Mouse (Mus musculus): ENCODE measurements at regions not wholly inside any gene's neighbourhood (a gene's known extent, or its start where the extent isn't known, plus 50 kb on each side); places are given as distances from the start of the nearest gene placed in this dataset.

DNA sequence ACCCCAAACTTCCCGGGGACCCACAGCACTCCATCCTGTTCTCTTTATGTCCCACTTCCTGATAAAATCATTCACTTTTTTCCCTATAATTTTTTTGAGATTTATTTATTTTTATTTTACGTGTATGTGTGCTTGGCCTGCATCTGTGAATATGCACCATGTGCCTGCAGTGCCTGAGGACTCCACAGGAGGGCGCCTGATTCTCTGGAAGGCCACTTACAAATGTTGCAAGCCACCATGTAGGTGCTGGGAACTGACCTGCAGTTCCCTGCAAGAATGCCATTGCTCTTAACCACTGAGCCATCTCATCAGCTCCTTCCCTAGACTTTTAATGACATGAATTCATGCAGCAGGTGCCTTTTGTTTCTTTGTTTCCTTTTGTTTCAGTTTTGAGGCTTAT, 134.9 kb upstream of the Zfp64 start:
- no peaks in the 10 kb centered on the region for H3K27me3 ChIP-seq (ENCODE audit: control insufficient read depth, insufficient read depth, low read depth, low read length)
- no peak overlapping the region for H3K4me3 ChIP-seq (ENCODE audit: low read depth, low read length)
- no peak overlapping the region for H3K4me2 ChIP-seq (ENCODE audit: low read depth, low read length)
- H3K36me3 ChIP-seq (ENCODE audit: control insufficient read depth, insufficient read depth) = no peaks in the 10 kb centered on the region
- H3K4me1 ChIP-seq (ENCODE audit: control insufficient read depth, low read depth, low read length) = no peaks in the 10 kb centered on the region
- no peak overlapping the region for H3K9ac ChIP-seq (ENCODE audit: low read depth, low read length)
- no peak for ATAC-seq (ENCODE audit: low read depth)
- H3K27ac ChIP-seq (ENCODE audit: low read length) = no peak overlapping the region
- 58% methylated on average over 3 of the region's 3 CpGs for WGBS (ENCODE audit: insufficient replicate concordance)
- H3K9me3 ChIP-seq (replicated peaks; ENCODE audit: control insufficient read depth, low read length) = no peaks in the 10 kb centered on the region

GRCm38 (mm10) chr2:169088870-169089484, 133.6 kb upstream of the Zfp64 start:
- no peaks in the 10 kb centered on the region for H3K9me3 ChIP-seq (replicated peaks; ENCODE audit: control insufficient read depth, low read length)
- 26% methylated on average over 16 of the region's 16 CpGs for WGBS (ENCODE audit: insufficient replicate concordance)
- no peak overlapping the region for H3K4me3 ChIP-seq (ENCODE audit: low read depth, low read length)
- no peaks in the 10 kb centered on the region for H3K4me1 ChIP-seq (ENCODE audit: control insufficient read depth, low read depth, low read length)
- peak; percentile 35; the same call in 1 of the 2 replicates for ATAC-seq (ENCODE audit: low read depth)
- no peak overlapping the region for H3K9ac ChIP-seq (ENCODE audit: low read depth, low read length)
- H3K4me2 ChIP-seq (ENCODE audit: low read depth, low read length) = no peak overlapping the region
- no peaks in the 10 kb centered on the region for H3K36me3 ChIP-seq (ENCODE audit: control insufficient read depth, insufficient read depth)
- H3K27ac ChIP-seq (ENCODE audit: low read length) = no peak overlapping the region
- H3K27me3 ChIP-seq (ENCODE audit: control insufficient read depth, insufficient read depth, low read depth, low read length) = no peaks in the 10 kb centered on the region

GRCm38 (mm10) chr2:169088301-169088700, 132.9 kb upstream of the Zfp64 start:
- H3K9me3 ChIP-seq (replicated peaks; ENCODE audit: control insufficient read depth, low read length) = no peaks in the 10 kb centered on the region
- no peak for ATAC-seq (ENCODE audit: low read depth)
- H3K4me2 ChIP-seq (ENCODE audit: low read depth, low read length) = no peak overlapping the region
- H3K27ac ChIP-seq (ENCODE audit: low read length) = no peak overlapping the region
- no peaks in the 10 kb centered on the region for H3K4me1 ChIP-seq (ENCODE audit: control insufficient read depth, low read depth, low read length)
- H3K36me3 ChIP-seq (ENCODE audit: control insufficient read depth, insufficient read depth) = no peaks in the 10 kb centered on the region
- no peaks in the 10 kb centered on the region for H3K27me3 ChIP-seq (ENCODE audit: control insufficient read depth, insufficient read depth, low read depth, low read length)
- H3K9ac ChIP-seq (ENCODE audit: low read depth, low read length) = no peak overlapping the region
- no peak overlapping the region for H3K4me3 ChIP-seq (ENCODE audit: low read depth, low read length)
- WGBS (ENCODE audit: insufficient replicate concordance) = 67% methylated on average over 10 of the region's 10 CpGs

DNA sequence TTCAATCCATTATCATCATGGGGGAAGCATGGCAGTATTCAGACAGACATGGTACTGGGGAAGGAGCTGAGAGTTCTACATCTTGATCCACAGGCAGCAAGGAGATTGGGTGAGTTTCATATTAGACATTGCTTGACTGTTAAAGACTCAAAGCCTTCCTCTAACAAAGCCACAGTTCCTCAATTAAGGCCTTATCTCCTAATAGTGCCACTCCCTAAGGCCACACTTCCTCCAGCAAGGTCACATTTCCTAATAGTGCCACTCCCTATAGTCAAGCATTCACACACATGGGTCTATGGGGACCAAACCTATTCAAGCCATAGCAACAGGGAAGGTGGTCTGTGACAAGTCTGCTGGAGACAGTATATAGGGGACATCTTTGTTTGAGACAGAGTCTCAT, 115.9 kb upstream of the Zfp64 start:
- H3K4me1 ChIP-seq (ENCODE audit: control insufficient read depth, low read depth, low read length) = no peaks in the 10 kb centered on the region
- no peak overlapping the region for H3K4me2 ChIP-seq (ENCODE audit: low read depth, low read length)
- H3K27ac ChIP-seq (ENCODE audit: low read length) = no peak overlapping the region
- H3K9me3 ChIP-seq (replicated peaks; ENCODE audit: control insufficient read depth, low read length) = no peaks in the 10 kb centered on the region; the same call in 1 of the 2 replicates
- no peaks in the 10 kb centered on the region for H3K36me3 ChIP-seq (ENCODE audit: control insufficient read depth, insufficient read depth)
- H3K9ac ChIP-seq (ENCODE audit: low read depth, low read length) = no peak overlapping the region
- ATAC-seq (ENCODE audit: low read depth) = no peak
- H3K27me3 ChIP-seq (ENCODE audit: control insufficient read depth, insufficient read depth, low read depth, low read length) = no peaks in the 10 kb centered on the region
- no peak overlapping the region for H3K4me3 ChIP-seq (ENCODE audit: low read depth, low read length)

GRCm38 (mm10) chr2:169065166-169065698, 109.8 kb upstream of the Zfp64 start:
- WGBS (ENCODE audit: insufficient replicate concordance) = 71% methylated on average over 16 of the region's 16 CpGs
- H3K9me3 ChIP-seq (replicated peaks; ENCODE audit: control insufficient read depth, low read length) = no peaks in the 10 kb centered on the region; the same call in 1 of the 2 replicates

DNA sequence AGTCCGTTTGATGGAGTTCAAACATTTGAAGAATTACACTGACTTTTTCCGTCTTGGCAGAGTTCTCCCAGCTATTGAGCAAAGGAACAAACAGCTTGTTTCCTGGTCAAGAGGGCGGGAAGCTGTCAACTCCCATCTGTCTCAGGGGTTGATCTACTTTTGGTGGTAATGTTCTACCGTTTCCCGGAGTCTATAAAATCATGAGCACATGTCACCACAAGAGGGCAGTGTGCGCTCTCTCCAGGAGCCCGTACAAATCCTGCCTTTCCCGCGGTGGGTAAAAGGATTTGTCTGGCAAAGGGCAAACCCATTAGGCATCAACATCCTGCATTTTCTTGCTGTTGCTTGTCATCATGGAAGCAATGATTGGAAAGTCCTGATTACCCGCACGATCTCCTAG, 106.1 kb upstream of the Zfp64 start:
- Histone ChIP-seq H3K4me1 (ENCODE audit: control insufficient read depth, low read depth, low read length) (no peaks in the 10 kb centered on the region), H3K9ac (ENCODE audit: low read depth, low read length) (no peak overlapping the region), H3K36me3 (ENCODE audit: control insufficient read depth, insufficient read depth) (no peaks in the 10 kb centered on the region), H3K4me3 (ENCODE audit: low read depth, low read length) (no peak overlapping the region), H3K27me3 (ENCODE audit: control insufficient read depth, insufficient read depth, low read depth, low read length) (no peaks in the 10 kb centered on the region), H3K4me2 (ENCODE audit: low read depth, low read length) (no peak overlapping the region), H3K27ac (ENCODE audit: low read length) (no peak overlapping the region), H3K9me3 (replicated peaks; ENCODE audit: control insufficient read depth, low read length) (no peaks in the 10 kb centered on the region; the same call in 1 of the 2 replicates)
- 9% methylated on average over 11 of the region's 11 CpGs for WGBS (ENCODE audit: insufficient replicate concordance)
- ATAC-seq (ENCODE audit: low read depth) = no peak

More at GRCm38 (mm10) chr2:169065166-169065698, 109.8 kb upstream of the Zfp64 start:
- Histone ChIP-seq H3K4me2 (ENCODE audit: low read depth, low read length) (no peak overlapping the region), H3K9ac (ENCODE audit: low read depth, low read length) (no peak overlapping the region), H3K4me3 (ENCODE audit: low read depth, low read length) (no peak overlapping the region), H3K4me1 (ENCODE audit: control insufficient read depth, low read depth, low read length) (no peaks in the 10 kb centered on the region), H3K36me3 (ENCODE audit: control insufficient read depth, insufficient read depth) (no peaks in the 10 kb centered on the region), H3K27ac (ENCODE audit: low read length) (no peak overlapping the region), H3K27me3 (ENCODE audit: control insufficient read depth, insufficient read depth, low read depth, low read length) (no peaks in the 10 kb centered on the region)
- no peak for ATAC-seq (ENCODE audit: low read depth)

DNA sequence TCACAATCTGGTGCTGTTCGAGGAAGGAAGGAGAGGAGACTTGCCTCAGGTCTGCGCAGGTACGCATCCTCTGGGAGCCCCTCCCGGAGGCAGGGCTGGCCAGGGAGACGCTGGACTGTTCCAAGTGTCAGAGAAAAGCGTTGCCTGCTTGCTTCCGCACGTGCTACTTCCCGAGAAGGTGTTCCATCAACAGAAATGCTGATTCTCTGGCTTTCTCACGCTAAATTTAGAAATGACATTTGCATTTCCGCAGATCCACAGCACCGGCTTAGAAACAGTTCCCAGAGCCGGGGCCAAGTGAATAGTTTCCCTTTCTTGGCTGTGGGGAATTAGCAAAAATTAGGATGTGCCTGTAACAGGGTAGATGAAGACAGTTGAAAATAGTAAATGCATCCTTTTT, 105.1 kb upstream of the Zfp64 start:
- Histone ChIP-seq H3K4me3 (ENCODE audit: low read depth, low read length) (no peak overlapping the region), H3K4me1 (ENCODE audit: control insufficient read depth, low read depth, low read length) (no peaks in the 10 kb centered on the region), H3K4me2 (ENCODE audit: low read depth, low read length) (no peak overlapping the region), H3K9ac (ENCODE audit: low read depth, low read length) (no peak overlapping the region), H3K27ac (ENCODE audit: low read length) (no peak overlapping the region), H3K36me3 (ENCODE audit: control insufficient read depth, insufficient read depth) (no peaks in the 10 kb centered on the region), H3K27me3 (ENCODE audit: control insufficient read depth, insufficient read depth, low read depth, low read length) (no peaks in the 10 kb centered on the region), H3K9me3 (replicated peaks; ENCODE audit: control insufficient read depth, low read length) (no peaks in the 10 kb centered on the region; the same call in 1 of the 2 replicates)
- 43% methylated on average over 13 of the region's 13 CpGs for WGBS (ENCODE audit: insufficient replicate concordance)
- no peak for ATAC-seq (ENCODE audit: low read depth)

DNA sequence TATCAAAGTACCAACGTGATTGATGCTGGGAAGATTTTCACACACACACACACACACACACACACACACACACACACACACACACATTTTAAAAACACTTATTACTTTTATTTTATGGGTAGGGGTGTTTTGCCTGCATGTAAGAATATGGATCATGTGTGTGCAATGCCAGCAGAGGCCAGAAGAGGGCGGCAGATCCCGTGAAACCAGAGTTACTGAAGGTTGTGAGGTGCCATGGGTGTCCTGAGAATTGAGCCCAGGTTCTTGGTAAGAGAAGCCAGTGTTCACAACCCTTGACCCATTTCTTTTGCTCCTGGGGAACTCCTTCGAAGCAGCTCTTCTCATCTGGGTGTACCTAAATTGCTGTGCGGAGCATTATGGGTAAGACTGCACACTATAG, 102.4 kb upstream of the Zfp64 start:
- no peak overlapping the region for H3K27ac ChIP-seq (ENCODE audit: low read length)
- no peaks in the 10 kb centered on the region; the same call in 1 of the 2 replicates for H3K9me3 ChIP-seq (replicated peaks; ENCODE audit: control insufficient read depth, low read length)
- no peaks in the 10 kb centered on the region for H3K27me3 ChIP-seq (ENCODE audit: control insufficient read depth, insufficient read depth, low read depth, low read length)
- H3K36me3 ChIP-seq (ENCODE audit: control insufficient read depth, insufficient read depth) = no peaks in the 10 kb centered on the region
- WGBS (ENCODE audit: insufficient replicate concordance) = 59% methylated on average over 5 of the region's 5 CpGs
- H3K4me1 ChIP-seq (ENCODE audit: control insufficient read depth, low read depth, low read length) = no peaks in the 10 kb centered on the region
- H3K4me3 ChIP-seq (ENCODE audit: low read depth, low read length) = no peak overlapping the region
- H3K9ac ChIP-seq (ENCODE audit: low read depth, low read length) = no peak overlapping the region
- no peak overlapping the region for H3K4me2 ChIP-seq (ENCODE audit: low read depth, low read length)
- ATAC-seq (ENCODE audit: low read depth) = no peak

DNA sequence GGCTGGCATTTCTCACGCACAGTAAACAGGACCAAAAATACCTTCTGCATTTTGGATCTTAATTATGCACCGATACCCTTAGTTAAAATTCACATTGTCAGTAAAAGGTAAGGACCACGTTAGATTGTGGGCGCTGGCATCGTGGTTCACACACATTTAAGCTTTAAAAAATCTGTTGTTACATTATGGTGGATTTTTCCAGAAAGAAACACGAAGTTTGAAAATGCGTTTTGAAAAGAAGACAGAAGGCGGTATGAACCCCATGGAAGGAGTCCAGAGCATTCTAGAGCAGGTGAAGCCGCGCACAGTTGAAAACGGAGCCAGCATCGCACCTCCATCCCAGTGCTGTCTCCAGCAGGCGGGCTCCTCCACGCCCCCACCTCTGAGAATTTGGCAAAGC, 94.6 kb upstream of the Zfp64 start:
- Histone ChIP-seq H3K4me1 (ENCODE audit: control insufficient read depth, low read depth, low read length) (no peaks in the 10 kb centered on the region), H3K9me3 (replicated peaks; ENCODE audit: control insufficient read depth, low read length) (no peaks in the 10 kb centered on the region), H3K9ac (ENCODE audit: low read depth, low read length) (no peak overlapping the region), H3K4me3 (ENCODE audit: low read depth, low read length) (no peak overlapping the region), H3K4me2 (ENCODE audit: low read depth, low read length) (no peak overlapping the region), H3K36me3 (ENCODE audit: control insufficient read depth, insufficient read depth) (no peaks in the 10 kb centered on the region), H3K27me3 (ENCODE audit: control insufficient read depth, insufficient read depth, low read depth, low read length) (no peaks in the 10 kb centered on the region), H3K27ac (ENCODE audit: low read length) (no peak overlapping the region)
- WGBS (ENCODE audit: insufficient replicate concordance) = 76% methylated on average over 14 of the region's 14 CpGs
- ATAC-seq (ENCODE audit: low read depth) = no peak
